Mouse (Mus musculus) gastrocnemius, postnatal 14 days (tissue): ENCODE results near the gene Bloc1s1. TPM values are rescaled to one million over a fixed set of nuclear protein-coding genes. Genes with fewer than 3 reads are reported as not detected.

ENCODE experiments used
- DNase-seq: peaks from one replicate; pipeline ENCODE4 v3.0.0; 2021; ENCODE audit warnings: mixed read lengths
- intact Hi-C: fragments of 180-260 bp; cut with DNase I; formaldehyde crosslinking; loops from one replicate; pipeline ENCODE4 v1.15.1; 2025; ENCODE audit warnings: low total_unique reads
- total RNA-seq, 2 experiments: library from RNA; stranded (reverse); gene quantifications; 2 replicates each; pipeline ENCODE4 v1.2.3; 2021

Gene Bloc1s1
- total RNA-seq, 2 experiments from 2014 or later = 174 to 181 TPM

GRCm38 (mm10) chr10:128913219-128913618 is 10.6 kb downstream of the Bloc1s1 start:
- DNase-seq = peak; percentile 86
- intact Hi-C loops = loop anchor here (5.0 to 10.0 kb wide), 2 partner anchors 34 to 62 kb away; no protein-coding TSS in a partner anchor

- no peak for DNase-seq
- intact Hi-C loops = loop anchor here (5.0 to 10.0 kb wide), 2 partner anchors 35 to 62 kb away; no protein-coding TSS in a partner anchor
These were observed 11.0 kb downstream of the Bloc1s1 start for GRCm38 (mm10) chr10:128912791-128913190.

- intact Hi-C loops = loop anchor here (5.0 to 10.0 kb wide), 2 partner anchors 35 to 63 kb away; no protein-coding TSS in a partner anchor
- DNase-seq = no peak
These were observed 11.6 kb downstream of the Bloc1s1 start for GRCm38 (mm10) chr10:128912268-128912667.

- no peak for DNase-seq
- intact Hi-C loops = loop anchor here (5.0 to 10.0 kb wide), 2 partner anchors 36 to 63 kb away; no protein-coding TSS in a partner anchor
These were observed 12.4 kb downstream of the Bloc1s1 start for GRCm38 (mm10) chr10:128911430-128911829.

- intact Hi-C loops = loop anchor here (5.0 to 10.0 kb wide), 2 partner anchors 37 to 65 kb away; no protein-coding TSS in a partner anchor
- DNase-seq = peak; percentile 66
These were observed 13.6 kb downstream of the Bloc1s1 start for GRCm38 (mm10) chr10:128910066-128910841.

- intact Hi-C loops = loop anchor here (5.0 to 10.0 kb wide), 2 partner anchors 38 to 65 kb away; no protein-coding TSS in a partner anchor
- peak; percentile 94 for DNase-seq
These were observed 14.2 kb downstream of the Bloc1s1 start for GRCm38 (mm10) chr10:128909567-128910028.

- intact Hi-C loops = no loop called here
- no peak for DNase-seq
These were observed 14.9 kb downstream of the Bloc1s1 start for GRCm38 (mm10) chr10:128908778-128909448.

GRCm38 (mm10) chr10:128904812-128905211 is 19.0 kb downstream of the Bloc1s1 start:
- no peak for DNase-seq
- intact Hi-C loops = no loop called here

- intact Hi-C loops = no loop called here
- no peak for DNase-seq
These were observed 21.3 kb downstream of the Bloc1s1 start for GRCm38 (mm10) chr10:128902409-128902988.

- no peak for DNase-seq
- intact Hi-C loops = no loop called here
These were observed 22.4 kb downstream of the Bloc1s1 start for GRCm38 (mm10) chr10:128901409-128901808.

- intact Hi-C loops = no loop called here
- no peak for DNase-seq
These were observed 23.1 kb downstream of the Bloc1s1 start, which contains the start of gene Cd63 for GRCm38 (mm10) chr10:128900698-128901097. Gene Cd63, plus strand, starts transcription at chr10:128900989.

- intact Hi-C loops = no loop called here
- no peak for DNase-seq
These were observed 23.9 kb downstream of the Bloc1s1 start for GRCm38 (mm10) chr10:128899759-128900490.

- DNase-seq = no peak
- intact Hi-C loops = no loop called here
These were observed 26.3 kb downstream of the Bloc1s1 start for GRCm38 (mm10) chr10:128897501-128897900.

- intact Hi-C loops = no loop called here
- DNase-seq = no peak
These were observed 27.0 kb downstream of the Bloc1s1 start for GRCm38 (mm10) chr10:128896807-128897206.

- intact Hi-C loops = no loop called here
- DNase-seq = no peak
These were observed 27.7 kb downstream of the Bloc1s1 start for GRCm38 (mm10) chr10:128895952-128896693.

GRCm38 (mm10) chr10:128895437-128895836 is 28.4 kb downstream of the Bloc1s1 start:
- intact Hi-C loops = no loop called here
- DNase-seq = peak; percentile 48

- DNase-seq = no peak
- intact Hi-C loops = loop anchor here (5.0 kb wide), 2 partner anchors 45 to 160 kb away; no protein-coding TSS in a partner anchor
These were observed 31.6 kb downstream of the Bloc1s1 start for GRCm38 (mm10) chr10:128892246-128892645.
